Mouse (Mus musculus): Measurements from ENCODE around the gene Tctex1d4.
A peak's percentile ranks its signal among the peaks of the same experiment; 100 is the strongest.

- TF ChIP-seq POLR2AphosphoS5 (IDR thresholded peaks at IDR 0.05; ENCODE audit: borderline replicate concordance, low read depth, low read length) (no peak), POLR2A (IDR thresholded peaks at IDR 0.05; ENCODE audit: control insufficient read depth in 1 of 2, insufficient read depth in 1 of 2, low read depth in 1 of 2, low read length in 2 of 2, poor library complexity in 1 of 2) (peak in 1 of 2 experiments; percentile 55; a peak in 2 of 4 replicates), NELFE (IDR thresholded peaks at IDR 0.05; ENCODE audit: low read depth, low read length) (no peak), SIN3A (IDR thresholded peaks at IDR 0.05; ENCODE audit: low read length) (no peak), ZKSCAN1 (IDR thresholded peaks at IDR 0.05; ENCODE audit: low read depth, low read length) (no peak), EP300 (IDR thresholded peaks at IDR 0.05; ENCODE audit: low read depth in 1 of 2, low read length in 2 of 2) (no peak)
These were observed 23.0 kb downstream of the Tctex1d4 start for GRCm38 (mm10) chr4:117149291-117150211.

Data from MEL (cell line).